Mouse (Mus musculus): ENCODE measurements around the gene Pth1r.

Pth1r gene

GRCm38 (mm10) chr9:110746961-110747360 is at the start of gene Pth1r:
Pth1r (minus strand) TSS chr9:110747145.
- DNase-seq (ENCODE audit: low spot score), result no peak

DNA sequence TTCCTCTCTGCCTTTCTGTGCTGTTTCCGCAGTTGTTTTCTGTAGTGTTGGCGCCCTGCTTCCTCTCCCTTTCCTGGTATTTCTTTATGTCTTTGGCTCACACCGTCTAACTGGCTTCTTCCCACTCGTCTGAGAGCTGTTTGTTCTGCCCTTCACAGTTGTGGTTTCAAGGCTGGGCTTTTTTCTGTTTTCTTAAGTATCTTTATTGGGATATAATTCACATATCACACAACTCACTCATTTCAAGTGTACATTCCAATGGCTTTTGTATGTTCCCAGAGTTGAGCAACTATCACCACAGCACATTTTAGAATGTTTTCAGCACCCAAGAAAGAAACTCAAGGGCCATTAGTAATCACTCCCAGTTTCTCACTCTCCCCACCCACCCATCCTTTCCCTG is 43.5 kb upstream of the Pth1r start:
- DNase-seq (ENCODE audit: low spot score), result no peak

GRCm38 (mm10) chr9:110788169-110788568 is 41.2 kb upstream of the Pth1r start:
- no peak for DNase-seq (ENCODE audit: low spot score)

DNA sequence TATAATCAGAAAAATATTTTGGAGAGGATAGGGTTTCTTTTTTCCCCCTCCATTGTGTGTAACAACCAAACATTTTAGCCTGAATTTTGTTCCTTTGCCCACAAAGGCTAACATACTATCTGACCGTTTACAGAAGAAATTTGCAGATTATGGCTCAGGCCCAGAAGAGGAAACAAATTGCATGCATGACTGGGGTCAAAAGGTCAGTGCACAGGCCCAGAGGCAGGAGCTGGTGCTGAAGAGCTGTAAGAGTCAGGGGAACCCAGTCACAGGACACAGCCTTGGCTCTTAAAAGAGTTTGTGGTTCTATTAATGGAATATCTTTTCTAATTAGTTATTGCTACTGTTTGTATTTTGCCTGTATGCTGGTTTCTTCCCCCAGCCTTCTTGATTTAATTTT is 36.7 kb upstream of the Pth1r start:
- no peak for DNase-seq (ENCODE audit: low spot score)

GRCm38 (mm10) chr9:110781731-110782130 is 34.8 kb upstream of the Pth1r start:
- peak; percentile 94 for DNase-seq (ENCODE audit: low spot score)

GRCm38 (mm10) chr9:110781256-110781721 is 34.3 kb upstream of the Pth1r start:
- DNase-seq (ENCODE audit: low spot score), result peak; percentile 96

DNA sequence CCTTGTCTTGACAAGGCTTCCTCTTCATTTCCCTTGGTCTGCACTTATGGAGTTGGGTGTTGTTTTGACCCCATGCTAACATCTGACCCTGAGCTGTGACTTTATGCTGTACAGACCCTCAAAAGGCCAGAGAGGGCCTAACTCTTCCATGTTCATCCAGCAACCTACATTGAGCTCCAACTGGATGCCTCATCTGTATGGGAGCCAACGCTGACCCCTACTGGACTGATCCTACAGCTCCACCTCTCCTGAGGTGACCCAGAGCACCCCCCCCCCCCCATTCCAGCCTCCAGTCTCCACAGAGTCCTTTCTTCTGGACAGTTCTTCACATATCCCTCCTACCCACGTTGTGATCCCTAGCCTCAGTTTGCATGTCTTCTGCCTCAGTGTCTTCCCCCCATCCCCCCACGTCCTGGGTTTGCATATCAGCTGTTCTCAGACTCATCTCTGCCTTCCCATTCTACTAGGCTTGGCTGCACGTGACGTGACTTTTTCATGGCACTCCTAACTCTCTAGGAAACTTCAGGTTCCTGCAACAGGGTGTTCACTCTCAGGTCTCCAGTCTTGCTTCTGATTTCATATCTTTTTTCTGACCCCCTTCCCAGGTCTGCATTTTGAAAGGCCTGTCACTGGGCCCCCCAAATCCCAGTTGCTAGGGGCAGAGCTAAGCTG is 32.4 kb upstream of the Pth1r start:
- no peak for DNase-seq (ENCODE audit: low spot score)

GRCm38 (mm10) chr9:110778559-110778958 is 31.6 kb upstream of the Pth1r start:
- no peak for DNase-seq (ENCODE audit: low spot score)

GRCm38 (mm10) chr9:110778100-110778499 is 31.2 kb upstream of the Pth1r start:
- DNase-seq (ENCODE audit: low spot score), result no peak

- no peak for DNase-seq (ENCODE audit: low spot score)
These were observed 28.5 kb upstream of the Pth1r start for GRCm38 (mm10) chr9:110775269-110776022.

- no peak for DNase-seq (ENCODE audit: low spot score)
These were observed 27.7 kb upstream of the Pth1r start for GRCm38 (mm10) chr9:110774403-110775268.

- DNase-seq (ENCODE audit: low spot score), result no peak
These were observed 25.4 kb upstream of the Pth1r start for GRCm38 (mm10) chr9:110772336-110772735.

DNA sequence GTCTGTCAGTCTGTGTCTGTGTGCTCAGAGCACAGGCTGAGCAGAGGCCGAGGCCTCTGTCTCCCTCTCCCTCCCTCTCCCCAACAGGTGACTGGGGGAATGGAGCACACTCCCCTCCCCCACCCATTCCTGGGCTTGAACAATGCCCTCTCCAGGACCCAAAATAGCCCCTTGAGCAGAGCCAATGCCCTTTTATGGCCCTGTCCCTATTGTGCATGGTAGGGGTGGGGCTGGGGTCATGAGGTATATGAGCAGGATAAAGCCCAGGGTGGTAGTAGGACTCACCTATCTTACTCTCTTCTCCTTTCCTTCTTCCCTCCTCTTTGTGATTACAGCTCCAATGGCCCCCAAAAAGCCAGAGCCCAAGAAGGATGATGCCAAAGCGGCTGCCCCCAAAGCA is 16.5 kb upstream of the Pth1r start:
- no peak for DNase-seq (ENCODE audit: low spot score)

DNA sequence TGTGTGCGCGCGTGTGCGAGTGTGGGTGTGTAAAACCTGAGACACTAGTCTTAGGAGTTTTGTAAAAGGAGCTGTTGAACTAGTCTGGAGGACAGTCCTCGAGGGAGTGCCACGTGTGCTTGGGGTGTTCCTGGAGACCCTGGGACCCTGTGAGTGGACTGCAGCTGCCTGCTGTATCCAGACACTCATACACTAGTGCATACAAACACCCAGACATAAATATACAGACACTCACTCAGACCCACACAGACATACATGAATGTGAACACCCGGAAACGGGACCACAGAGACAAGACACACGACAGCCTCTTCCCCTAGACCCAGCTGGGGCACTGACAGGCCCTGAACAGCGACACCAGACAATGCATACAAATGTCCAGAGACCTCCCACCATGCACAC is 15.8 kb upstream of the Pth1r start:
- no peak for DNase-seq (ENCODE audit: low spot score)

- DNase-seq (ENCODE audit: low spot score), result no peak
These were observed 13.9 kb upstream of the Pth1r start for GRCm38 (mm10) chr9:110760886-110761285.

DNA sequence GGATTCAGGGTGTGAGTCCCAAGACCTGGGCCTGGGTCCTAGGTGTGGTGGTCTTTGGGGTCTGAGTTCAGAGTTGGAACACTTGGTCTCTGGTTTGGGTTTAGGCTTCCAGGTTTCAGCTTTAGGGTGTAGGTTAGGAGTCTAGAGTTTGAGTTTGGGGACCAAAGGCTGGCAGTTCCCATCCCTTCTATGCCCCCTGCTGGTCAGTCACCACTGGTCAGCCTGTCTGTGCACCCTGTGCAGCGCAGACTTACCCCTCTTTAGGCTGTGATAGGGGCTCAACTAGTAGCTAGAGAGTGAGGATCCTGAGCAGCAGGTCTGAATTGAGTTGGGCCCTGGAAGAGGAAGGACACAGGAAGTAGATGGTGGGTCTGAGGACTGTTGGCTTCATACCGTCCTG is 12.3 kb upstream of the Pth1r start:
- peak; percentile 56 for DNase-seq (ENCODE audit: low spot score)

GRCm38 (mm10) chr9:110758605-110759004 is 11.7 kb upstream of the Pth1r start:
- peak; percentile 76 for DNase-seq (ENCODE audit: low spot score)

DNA sequence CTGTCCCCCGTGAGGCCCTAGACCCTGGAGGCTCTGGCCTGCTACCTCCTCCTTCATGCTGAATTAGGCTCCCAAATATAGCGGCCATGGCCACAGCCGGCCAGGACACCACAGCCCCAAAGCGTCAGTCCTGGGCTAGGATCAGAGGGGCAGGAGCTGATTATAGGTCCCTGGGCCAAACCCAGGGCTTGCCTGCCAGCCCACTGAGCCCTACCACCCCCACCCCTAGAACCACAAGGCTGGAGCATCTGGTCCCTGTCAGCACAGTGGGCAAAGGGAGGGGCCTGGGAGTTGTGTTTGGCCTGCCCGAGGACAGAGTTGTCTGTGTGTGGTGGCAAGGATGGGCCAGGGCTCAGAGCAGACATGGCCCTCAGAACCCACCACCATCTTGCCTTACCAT is 10.9 kb upstream of the Pth1r start:
- DNase-seq (ENCODE audit: low spot score), result no peak

GRCm38 (mm10) chr9:110753773-110754172 is 6.8 kb upstream of the Pth1r start:
- no peak for DNase-seq (ENCODE audit: low spot score)

DNA sequence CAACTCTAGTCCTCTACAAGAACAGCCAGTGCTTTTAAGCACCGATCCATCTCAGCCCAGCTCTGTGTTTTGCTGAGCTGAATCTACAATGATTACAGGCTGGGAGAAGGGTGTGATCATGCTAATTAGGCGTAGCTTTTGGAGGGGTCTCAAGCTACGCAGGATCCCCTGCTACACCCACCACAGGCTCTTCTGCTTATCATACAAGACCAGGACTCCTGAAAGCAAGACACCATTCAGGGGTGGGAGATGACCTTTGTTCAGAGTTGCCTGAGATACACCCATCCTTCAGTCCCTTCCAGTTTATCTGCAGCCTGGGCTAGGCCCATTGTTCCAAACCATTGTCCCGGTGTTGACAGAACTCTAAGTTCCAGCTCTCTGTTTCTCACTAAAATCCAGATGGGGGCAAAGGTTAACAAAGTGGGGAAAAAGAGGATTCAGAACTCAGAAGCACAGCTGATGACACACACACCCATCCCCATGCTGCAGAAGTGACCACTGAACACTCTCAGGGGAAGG is 6.0 kb upstream of the Pth1r start:
- no peak for DNase-seq (ENCODE audit: low spot score)

- no peak for DNase-seq (ENCODE audit: low spot score)
These were observed 4.5 kb upstream of the Pth1r start for GRCm38 (mm10) chr9:110751412-110751811.

All from ovary, postnatal 36 days (tissue).